27 mouse cellular contexts compared by ENCODE assay signal in the genomic region with DNA sequence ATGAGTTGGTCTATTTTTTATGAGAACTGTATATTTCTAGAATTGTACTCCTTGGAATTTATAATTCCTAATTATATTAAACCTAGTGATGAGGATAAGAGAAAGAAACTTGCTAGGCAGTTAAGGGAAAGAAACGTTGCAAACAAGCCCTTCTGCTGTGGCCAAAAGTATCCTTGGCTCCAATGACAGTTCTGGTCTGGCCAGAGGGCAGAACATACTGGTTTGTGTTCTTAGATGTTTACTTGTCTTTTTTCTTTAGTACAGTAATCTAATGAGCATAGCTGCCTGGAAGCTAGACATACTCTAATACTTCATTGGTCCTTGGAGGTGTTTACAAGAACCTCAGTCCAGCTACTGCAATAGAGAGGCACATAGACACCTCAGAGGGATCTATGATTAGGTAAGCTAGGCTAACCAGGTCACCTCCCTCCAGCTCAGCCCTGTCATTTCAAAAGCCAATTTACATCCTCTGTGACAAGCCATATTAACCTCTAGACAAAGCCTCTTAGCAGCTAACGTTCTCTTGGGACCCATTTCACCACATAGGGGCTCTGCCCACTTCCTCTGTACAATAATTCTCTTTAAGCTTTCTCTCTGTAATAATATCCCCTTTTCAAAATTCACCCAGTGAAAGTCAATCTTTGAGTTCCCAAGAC. TPM values are rescaled to one million over a fixed set of nuclear protein-coding genes. Genes with fewer than 3 reads are reported as not detected.
DNase-seq lines count a peak whose midpoint lies in the region; ATAC-seq and TF ChIP-seq lines count a peak whose summit lies in the region.
"Had no signal": no experiment of that assay in that cellular context is flagged by ENCODE, and none has a peak within 500 bp of the region (broad histone marks: within the 10 kb centered on the region; RNA-seq: fewer than 3 reads in every experiment).

No protein-coding gene starts in this region.

- TF ChIP-seq POLR2A in cerebellum, adult 2 months (IDR thresholded peaks at IDR 0.05; ENCODE audit: borderline replicate concordance, insufficient read depth, low read length) = no peak

- DNase-seq in heart, adult 11 months = peak; percentile 58
- DNase-seq in spleen, postnatal 36 days (ENCODE audit: low spot score in 2 of 2) = peak; percentile 36 to 43
- no peak for DNase-seq in spleen, adult 12 weeks (ENCODE audit: low spot score)
- DNase-seq in mesoderm, embryonic 11.5 days (ENCODE audit: low read depth, low spot score) = peak; percentile 13
- DNase-seq in cerebellum, adult 2 months = no peak
- DNase-seq in cerebellum, adult 8-10 months = no peak
- no peak for DNase-seq in adrenal gland, adult 18-20 months (ENCODE audit: low spot score in 2 of 2)
- DNase-seq: adrenal gland, adult 8-10 months; cerebellum, adult 9-11 months; forebrain, postnatal 0 days; gastrocnemius, postnatal 14 days; kidney, adult 18-20 months; kidney, postnatal 25 days; liver, embryonic 13.5 days; lung, adult 2 months; lung, postnatal 10 days; right cerebral cortex, postnatal 25 days had no signal

- WGBS in heart, embryonic 11.5 days (ENCODE audit: insufficient replicate concordance) = 53% methylated on average over 2 of the region's 2 CpGs
- WGBS in cerebellum, adult 2 months = 46% methylated on average over 2 of the region's 2 CpGs

- no peak overlapping the region for H3K9ac ChIP-seq in heart, embryonic 11.5 days (ENCODE audit: low read depth, low read length)
- H3K9ac ChIP-seq: embryonic facial prominence, embryonic 13.5 days; forebrain, postnatal 0 days; heart, embryonic 15.5 days; kidney, embryonic 15.5 days; limb, embryonic 12.5 days; liver, embryonic 13.5 days; midbrain, embryonic 15.5 days had no signal

- no peak overlapping the region for H3K4me3 ChIP-seq in heart, embryonic 11.5 days (ENCODE audit: low read depth, low read length)
- H3K4me3 ChIP-seq in cerebellum, adult 2 months (replicated peaks; ENCODE audit: insufficient read depth, low read depth, low read length) = no peak overlapping the region
- H3K4me3 ChIP-seq: embryonic facial prominence, embryonic 13.5 days; heart, embryonic 15.5 days; kidney, embryonic 15.5 days; layer of hippocampus, adult 2 months; left cerebral cortex, adult 2 months; limb, embryonic 12.5 days; liver, embryonic 13.5 days; midbrain, embryonic 15.5 days had no signal

- no peaks in the 10 kb centered on the region for H3K9me3 ChIP-seq in heart, embryonic 11.5 days (replicated peaks; ENCODE audit: control insufficient read depth, low read length)
- H3K9me3 ChIP-seq: heart, embryonic 15.5 days; kidney, embryonic 15.5 days; liver, embryonic 13.5 days; midbrain, embryonic 15.5 days had no signal

- no peak for TF ChIP-seq CTCF in cerebellum, adult 2 months (IDR thresholded peaks at IDR 0.05; ENCODE audit: borderline replicate concordance, insufficient read depth, low read depth, low read length)

- H3K4me1 ChIP-seq in heart, embryonic 11.5 days (ENCODE audit: control insufficient read depth, insufficient read depth, low read length) = no peaks in the 10 kb centered on the region
- H3K4me1 ChIP-seq in cerebellum, adult 2 months (ENCODE audit: control insufficient read depth, insufficient read depth, low read length) = no peaks in the 10 kb centered on the region
- H3K4me1 ChIP-seq: kidney, embryonic 15.5 days; limb, embryonic 12.5 days; midbrain, embryonic 15.5 days had no signal

- H3K27ac ChIP-seq in heart, embryonic 11.5 days (ENCODE audit: low read depth, low read length) = no peak overlapping the region
- H3K27ac ChIP-seq in cerebellum, adult 2 months (ENCODE audit: insufficient read depth, low read length) = no peak overlapping the region
- H3K27ac ChIP-seq: embryonic facial prominence, embryonic 13.5 days; heart, embryonic 15.5 days; kidney, embryonic 15.5 days; layer of hippocampus, adult 2 months; left cerebral cortex, adult 2 months; limb, embryonic 12.5 days; liver, embryonic 13.5 days; macrophage; midbrain, embryonic 15.5 days had no signal

- H3K4me2 ChIP-seq in heart, embryonic 11.5 days = no peak overlapping the region
- H3K4me2 ChIP-seq: embryonic facial prominence, embryonic 13.5 days; heart, embryonic 15.5 days; kidney, embryonic 15.5 days; limb, embryonic 12.5 days; liver, embryonic 13.5 days; midbrain, embryonic 15.5 days had no signal

- ATAC-seq in heart, embryonic 11.5 days (replicated peaks; ENCODE audit: insufficient number of reproducible peaks, low FRiP score, low TSS enrichment) = no peak
- ATAC-seq: forebrain, postnatal 0 days; hindbrain, embryonic 16.5 days; midbrain, embryonic 15.5 days had no signal

- H3K27me3 ChIP-seq in heart, embryonic 11.5 days (ENCODE audit: control insufficient read depth, insufficient read depth, low read length) = no peaks in the 10 kb centered on the region
- H3K27me3 ChIP-seq in cerebellum, adult 2 months (ENCODE audit: control insufficient read depth, insufficient read depth, low read length) = no peaks in the 10 kb centered on the region
- H3K27me3 ChIP-seq: embryonic facial prominence, embryonic 13.5 days; heart, embryonic 15.5 days; kidney, embryonic 15.5 days; limb, embryonic 12.5 days; liver, embryonic 13.5 days; midbrain, embryonic 15.5 days had no signal

- H3K36me3 ChIP-seq in heart, embryonic 11.5 days (ENCODE audit: control insufficient read depth, insufficient read depth, low read length) = no peaks in the 10 kb centered on the region; the same call in 1 of the 2 replicates
- H3K36me3 ChIP-seq: liver, embryonic 13.5 days; midbrain, embryonic 15.5 days had no signal

RNA-seq across cellular contexts. Expression of a gene that starts 8.8 kb away (rescaled TPM):
- 6.5 and 8.7 TPM in 2 replicates for polyA plus RNA-seq in heart, embryonic 11.5 days (2014; fragmentation: Nextera tagmentation; extraction: Ambion mirVana)
- polyA plus RNA-seq in cerebellum, adult 2 months (2012; rRNA removed) = 28.0 and 30.8 TPM in 2 replicates
- total RNA-seq in adrenal gland, adult 18-20 months (2021) = 10 to 100 TPM; 30.2 to 34.3 TPM

Comparison
In these comparisons a context has a peak if more than half of its experiments do, and no peak if none do; other contexts are left out.
1. DNase-seq: peak in heart, adult 11 months (single experiment), spleen, postnatal 36 days (2 of 2) and mesoderm, embryonic 11.5 days (single experiment); none in spleen, adult 12 weeks (single experiment), cerebellum, adult 2 months (0 of 2), cerebellum, adult 8-10 months (single experiment) and adrenal gland, adult 18-20 months (0 of 2).